Mouse (Mus musculus): Measurements from ENCODE around the gene Col2a1. TPM values are rescaled to one million over a fixed set of nuclear protein-coding genes. Genes with fewer than 3 reads are reported as not detected.

The Col2a1 gene
- polyA plus RNA-seq, 1 experiment from 2014 or later = 61.9 TPM

GRCm38 (mm10) chr15:98017925-98018324, 13.4 kb upstream of the Col2a1 start:
- Histone ChIP-seq H3K36me3 (ENCODE audit: control insufficient read depth, insufficient read depth, low read length) (no peaks in the 10 kb centered on the region), H3K9me3 (replicated peaks; ENCODE audit: control insufficient read depth, low read length) (no peaks in the 10 kb centered on the region), H3K4me3 (ENCODE audit: low read depth, low read length) (no peak overlapping the region), H3K9ac (ENCODE audit: low read depth, low read length) (no peak overlapping the region), H3K27me3 (ENCODE audit: control insufficient read depth, insufficient read depth, low read length) (no peaks in the 10 kb centered on the region), H3K4me1 (ENCODE audit: control insufficient read depth, insufficient read depth, low read length) (no peaks in the 10 kb centered on the region), H3K4me2 (no peak overlapping the region), H3K27ac (ENCODE audit: low read depth, low read length) (no peak overlapping the region)
- no peak for ATAC-seq (replicated peaks; ENCODE audit: insufficient number of reproducible peaks, low FRiP score, low TSS enrichment)
- 78% methylated on average over 4 of the region's 4 CpGs for WGBS (ENCODE audit: insufficient replicate concordance)

- Histone ChIP-seq H3K27me3 (ENCODE audit: control insufficient read depth, insufficient read depth, low read length) (peaks cover 5% of the 10 kb centered on the region; the same call in 1 of the 2 replicates), H3K9ac (ENCODE audit: low read depth, low read length) (no peak overlapping the region), H3K4me1 (ENCODE audit: control insufficient read depth, insufficient read depth, low read length) (no peaks in the 10 kb centered on the region), H3K4me3 (ENCODE audit: low read depth, low read length) (no peak overlapping the region), H3K4me2 (no peak overlapping the region), H3K36me3 (ENCODE audit: control insufficient read depth, insufficient read depth, low read length) (no peaks in the 10 kb centered on the region), H3K9me3 (replicated peaks; ENCODE audit: control insufficient read depth, low read length) (no peaks in the 10 kb centered on the region), H3K27ac (ENCODE audit: low read depth, low read length) (no peak overlapping the region)
- no peak for ATAC-seq (replicated peaks; ENCODE audit: insufficient number of reproducible peaks, low FRiP score, low TSS enrichment)
- WGBS (ENCODE audit: insufficient replicate concordance) = 71% methylated on average over 6 of the region's 6 CpGs
Measured at GRCm38 (mm10) chr15:98012810-98013209, 8.3 kb upstream of the Col2a1 start.

- no peak overlapping the region; the same call in 1 of the 2 replicates for H3K9ac ChIP-seq (ENCODE audit: low read depth, low read length)
- no peaks in the 10 kb centered on the region for H3K36me3 ChIP-seq (ENCODE audit: control insufficient read depth, insufficient read depth, low read length)
- H3K27me3 ChIP-seq (ENCODE audit: control insufficient read depth, insufficient read depth, low read length) = peaks cover 52% of the 10 kb centered on the region
- 10% methylated on average over 11 of the region's 11 CpGs for WGBS (ENCODE audit: insufficient replicate concordance)
- H3K4me2 ChIP-seq = peak overlapping the region; percentile 71
- ATAC-seq (replicated peaks; ENCODE audit: insufficient number of reproducible peaks, low FRiP score, low TSS enrichment) = no peak
- H3K27ac ChIP-seq (ENCODE audit: low read depth, low read length) = no peak overlapping the region
- peaks cover 30% of the 10 kb centered on the region for H3K4me1 ChIP-seq (ENCODE audit: control insufficient read depth, insufficient read depth, low read length)
- H3K9me3 ChIP-seq (replicated peaks; ENCODE audit: control insufficient read depth, low read length) = no peaks in the 10 kb centered on the region
- H3K4me3 ChIP-seq (ENCODE audit: low read depth, low read length) = peak overlapping the region; percentile 57
Measured at GRCm38 (mm10) chr15:98005181-98005580, 686 bp upstream of the Col2a1 start.

- ATAC-seq (replicated peaks; ENCODE audit: insufficient number of reproducible peaks, low FRiP score, low TSS enrichment) = no peak
- peaks cover 56% of the 10 kb centered on the region for H3K27me3 ChIP-seq (ENCODE audit: control insufficient read depth, insufficient read depth, low read length)
- peaks cover 34% of the 10 kb centered on the region for H3K4me1 ChIP-seq (ENCODE audit: control insufficient read depth, insufficient read depth, low read length)
- under 1% methylated on average over 14 of the region's 19 CpGs for WGBS (ENCODE audit: insufficient replicate concordance)
- H3K9me3 ChIP-seq (replicated peaks; ENCODE audit: control insufficient read depth, low read length) = no peaks in the 10 kb centered on the region
- no peak overlapping the region for H3K27ac ChIP-seq (ENCODE audit: low read depth, low read length)
- H3K9ac ChIP-seq (ENCODE audit: low read depth, low read length) = peak overlapping the region; percentile 75
- peak overlapping the region; percentile 57 for H3K4me3 ChIP-seq (ENCODE audit: low read depth, low read length)
- peak overlapping the region; percentile 71 for H3K4me2 ChIP-seq
- H3K36me3 ChIP-seq (ENCODE audit: control insufficient read depth, insufficient read depth, low read length) = no peaks in the 10 kb centered on the region
Measured at GRCm38 (mm10) chr15:98004740-98005159, 255 bp upstream of the Col2a1 start.

- Histone ChIP-seq H3K4me2 (peak overlapping the region; percentile 71), H3K4me3 (ENCODE audit: low read depth, low read length) (peak overlapping the region; percentile 57), H3K36me3 (ENCODE audit: control insufficient read depth, insufficient read depth, low read length) (no peaks in the 10 kb centered on the region), H3K27me3 (ENCODE audit: control insufficient read depth, insufficient read depth, low read length) (peaks cover 62% of the 10 kb centered on the region), H3K9me3 (replicated peaks; ENCODE audit: control insufficient read depth, low read length) (no peaks in the 10 kb centered on the region), H3K4me1 (ENCODE audit: control insufficient read depth, insufficient read depth, low read length) (peaks cover 38% of the 10 kb centered on the region), H3K9ac (ENCODE audit: low read depth, low read length) (peak overlapping the region; percentile 75), H3K27ac (ENCODE audit: low read depth, low read length) (peak overlapping the region; percentile 66)
- WGBS (ENCODE audit: insufficient replicate concordance) = under 1% methylated on average over 42 of the region's 42 CpGs
- no peak for ATAC-seq (replicated peaks; ENCODE audit: insufficient number of reproducible peaks, low FRiP score, low TSS enrichment)
Measured at GRCm38 (mm10) chr15:98002991-98003821, 1.3 kb downstream of the Col2a1 start.

- peak overlapping the region; percentile 57 for H3K4me3 ChIP-seq (ENCODE audit: low read depth, low read length)
- H3K27ac ChIP-seq (ENCODE audit: low read depth, low read length) = peak overlapping the region; percentile 66
- H3K36me3 ChIP-seq (ENCODE audit: control insufficient read depth, insufficient read depth, low read length) = no peaks in the 10 kb centered on the region
- no peak for ATAC-seq (replicated peaks; ENCODE audit: insufficient number of reproducible peaks, low FRiP score, low TSS enrichment)
- peak overlapping the region; percentile 75 for H3K9ac ChIP-seq (ENCODE audit: low read depth, low read length)
- H3K27me3 ChIP-seq (ENCODE audit: control insufficient read depth, insufficient read depth, low read length) = peaks cover 61% of the 10 kb centered on the region
- peaks cover 38% of the 10 kb centered on the region for H3K4me1 ChIP-seq (ENCODE audit: control insufficient read depth, insufficient read depth, low read length)
- peak overlapping the region; percentile 71 for H3K4me2 ChIP-seq
- under 1% methylated on average over 42 of the region's 42 CpGs for WGBS (ENCODE audit: insufficient replicate concordance)
- H3K9me3 ChIP-seq (replicated peaks; ENCODE audit: control insufficient read depth, low read length) = no peaks in the 10 kb centered on the region
Measured at GRCm38 (mm10) chr15:98002113-98002990, 2.1 kb downstream of the Col2a1 start.

- no peaks in the 10 kb centered on the region for H3K9me3 ChIP-seq (replicated peaks; ENCODE audit: control insufficient read depth, low read length)
- no peak for ATAC-seq (replicated peaks; ENCODE audit: insufficient number of reproducible peaks, low FRiP score, low TSS enrichment)
- peaks cover 38% of the 10 kb centered on the region for H3K4me1 ChIP-seq (ENCODE audit: control insufficient read depth, insufficient read depth, low read length)
- under 1% methylated on average over 37 of the region's 37 CpGs for WGBS (ENCODE audit: insufficient replicate concordance)
- H3K27ac ChIP-seq (ENCODE audit: low read depth, low read length) = peak overlapping the region; percentile 66
- H3K27me3 ChIP-seq (ENCODE audit: control insufficient read depth, insufficient read depth, low read length) = peaks cover 59% of the 10 kb centered on the region
- H3K4me2 ChIP-seq = peak overlapping the region; percentile 71
- peak overlapping the region; percentile 75 for H3K9ac ChIP-seq (ENCODE audit: low read depth, low read length)
- H3K36me3 ChIP-seq (ENCODE audit: control insufficient read depth, insufficient read depth, low read length) = no peaks in the 10 kb centered on the region
- peak overlapping the region; percentile 57 for H3K4me3 ChIP-seq (ENCODE audit: low read depth, low read length)
Measured at GRCm38 (mm10) chr15:98001321-98002112, 3.0 kb downstream of the Col2a1 start.

GRCm38 (mm10) chr15:97999991-98000390, 4.5 kb downstream of the Col2a1 start:
- 17% methylated on average over 7 of the region's 7 CpGs for WGBS (ENCODE audit: insufficient replicate concordance)
- ATAC-seq (replicated peaks; ENCODE audit: insufficient number of reproducible peaks, low FRiP score, low TSS enrichment) = no peak
- Histone ChIP-seq H3K36me3 (ENCODE audit: control insufficient read depth, insufficient read depth, low read length) (no peaks in the 10 kb centered on the region), H3K9me3 (replicated peaks; ENCODE audit: control insufficient read depth, low read length) (no peaks in the 10 kb centered on the region), H3K9ac (ENCODE audit: low read depth, low read length) (no peak overlapping the region), H3K4me3 (ENCODE audit: low read depth, low read length) (no peak overlapping the region), H3K4me1 (ENCODE audit: control insufficient read depth, insufficient read depth, low read length) (peaks cover 36% of the 10 kb centered on the region), H3K27ac (ENCODE audit: low read depth, low read length) (no peak overlapping the region), H3K4me2 (peak overlapping the region; percentile 16; the same call in 1 of the 2 replicates), H3K27me3 (ENCODE audit: control insufficient read depth, insufficient read depth, low read length) (peaks cover 47% of the 10 kb centered on the region)

Measured in heart, embryonic 11.5 days (tissue).